Mouse (Mus musculus): Measurements from ENCODE around the gene Chst11.
A peak's percentile ranks its signal among the peaks of the same experiment; 100 is the strongest.

Chst11 gene

GRCm38 (mm10) chr10:83143049-83143448, 157.8 kb downstream of the Chst11 start:
- no peak for DNase-seq (ENCODE audit: low spot score)

GRCm38 (mm10) chr10:83145836-83146235, 160.5 kb downstream of the Chst11 start:
- DNase-seq (ENCODE audit: low spot score), result no peak

GRCm38 (mm10) chr10:83149342-83150178, 164.3 kb downstream of the Chst11 start:
- no peak for DNase-seq (ENCODE audit: low spot score)

- no peak for DNase-seq (ENCODE audit: low spot score)
These were observed 165.3 kb downstream of the Chst11 start for GRCm38 (mm10) chr10:83150587-83150986.

GRCm38 (mm10) chr10:83151362-83151761, 166.1 kb downstream of the Chst11 start:
- DNase-seq (ENCODE audit: low spot score), result no peak

- DNase-seq (ENCODE audit: low spot score), result no peak
These were observed 166.8 kb downstream of the Chst11 start for GRCm38 (mm10) chr10:83151896-83152685.

- DNase-seq (ENCODE audit: low spot score), result no peak
These were observed 167.4 kb downstream of the Chst11 start for GRCm38 (mm10) chr10:83152723-83153122.

- no peak for DNase-seq (ENCODE audit: low spot score)
These were observed 168.1 kb downstream of the Chst11 start for GRCm38 (mm10) chr10:83153374-83153773.

- DNase-seq (ENCODE audit: low spot score), result no peak
These were observed 168.6 kb downstream of the Chst11 start for GRCm38 (mm10) chr10:83153887-83154286.

- DNase-seq (ENCODE audit: low spot score), result no peak
These were observed 172.0 kb downstream of the Chst11 start for GRCm38 (mm10) chr10:83157289-83157688.

GRCm38 (mm10) chr10:83158322-83158721, 173.0 kb downstream of the Chst11 start:
- no peak for DNase-seq (ENCODE audit: low spot score)

- DNase-seq (ENCODE audit: low spot score), result no peak
These were observed 173.9 kb downstream of the Chst11 start for GRCm38 (mm10) chr10:83159229-83159628.

GRCm38 (mm10) chr10:83161656-83162365, 176.5 kb downstream of the Chst11 start:
- peak; percentile 38 for DNase-seq (ENCODE audit: low spot score)

- no peak for DNase-seq (ENCODE audit: low spot score)
These were observed 178.6 kb downstream of the Chst11 start for GRCm38 (mm10) chr10:83163946-83164345.

- no peak for DNase-seq (ENCODE audit: low spot score)
These were observed 179.7 kb downstream of the Chst11 start for GRCm38 (mm10) chr10:83164901-83165435.

GRCm38 (mm10) chr10:83165521-83166243, 180.4 kb downstream of the Chst11 start:
- DNase-seq (ENCODE audit: low spot score), result no peak

- DNase-seq (ENCODE audit: low spot score), result no peak
These were observed 181.0 kb downstream of the Chst11 start for GRCm38 (mm10) chr10:83166272-83166671.

GRCm38 (mm10) chr10:83167492-83167891, 182.2 kb downstream of the Chst11 start:
- DNase-seq (ENCODE audit: low spot score), result no peak

GRCm38 (mm10) chr10:83168303-83169056, 183.2 kb downstream of the Chst11 start:
- DNase-seq (ENCODE audit: low spot score), result no peak

- DNase-seq (ENCODE audit: low spot score), result no peak
These were observed 184.3 kb downstream of the Chst11 start for GRCm38 (mm10) chr10:83169554-83169953.

GRCm38 (mm10) chr10:83178151-83178550, 192.9 kb downstream of the Chst11 start:
- no peak for DNase-seq (ENCODE audit: low spot score)
